In genomic region chr15:79914357-79914756, GRCm38 (mm10) we compare ENCODE assay signal across 11 mouse cellular contexts. TPM values are rescaled to one million over a fixed set of nuclear protein-coding genes. Genes with fewer than 3 reads are reported as not detected.
DNase-seq lines count a peak whose midpoint lies in the region; ATAC-seq and TF ChIP-seq lines count a peak whose summit lies in the region.
"Had no signal": no experiment of that assay in that cellular context is flagged by ENCODE, and none has a peak within 500 bp of the region (broad histone marks: within the 10 kb centered on the region; RNA-seq: fewer than 3 reads in every experiment).

No protein-coding gene starts in this region.

- H3K9ac ChIP-seq in forebrain, embryonic 15.5 days (replicated peaks), result no peak overlapping the region
- H3K9ac ChIP-seq in forebrain, embryonic 16.5 days (replicated peaks; ENCODE audit: low read depth, low read length), result no peak overlapping the region
- H3K9ac ChIP-seq in liver, postnatal 0 days (replicated peaks), result no peak overlapping the region
- no peak overlapping the region for H3K9ac ChIP-seq in embryonic facial prominence, embryonic 15.5 days
- no peak overlapping the region for H3K9ac ChIP-seq in kidney, embryonic 14.5 days (ENCODE audit: low read depth, low read length)
- H3K9ac ChIP-seq: midbrain, embryonic 15.5 days had no signal

- H3K27ac ChIP-seq in forebrain, embryonic 15.5 days (replicated peaks), result no peak overlapping the region
- H3K27ac ChIP-seq in forebrain, embryonic 16.5 days (ENCODE audit: low read length), result no peak overlapping the region
- H3K27ac ChIP-seq in liver, postnatal 0 days (ENCODE audit: low read depth), result no peak overlapping the region
- no peak overlapping the region for H3K27ac ChIP-seq in embryonic facial prominence, embryonic 15.5 days (replicated peaks)
- H3K27ac ChIP-seq in kidney, embryonic 14.5 days (ENCODE audit: low read depth, low read length), result no peak overlapping the region
- H3K27ac ChIP-seq: forebrain, embryonic 10.5 days; midbrain, embryonic 15.5 days had no signal

- H3K4me1 ChIP-seq in forebrain, embryonic 15.5 days, result no peaks in the 10 kb centered on the region
- no peaks in the 10 kb centered on the region for H3K4me1 ChIP-seq in forebrain, embryonic 16.5 days (replicated peaks; ENCODE audit: control insufficient read depth, insufficient read depth, low read length)
- no peaks in the 10 kb centered on the region for H3K4me1 ChIP-seq in liver, postnatal 0 days (ENCODE audit: insufficient read depth)
- H3K4me1 ChIP-seq in embryonic facial prominence, embryonic 15.5 days, result no peaks in the 10 kb centered on the region
- no peaks in the 10 kb centered on the region for H3K4me1 ChIP-seq in kidney, embryonic 14.5 days (ENCODE audit: control insufficient read depth, insufficient read depth, low read length)
- H3K4me1 ChIP-seq: forebrain, embryonic 10.5 days; midbrain, embryonic 15.5 days had no signal

- ATAC-seq in forebrain, embryonic 15.5 days (replicated peaks), result peak; percentile 13; the same call in 1 of the 2 replicates
- ATAC-seq in forebrain, embryonic 16.5 days, result no peak
- no peak for ATAC-seq in liver, postnatal 0 days
- ATAC-seq in embryonic facial prominence, embryonic 15.5 days (ENCODE audit: insufficient number of reproducible peaks, low FRiP score, low TSS enrichment, low read depth), result peak; percentile 37
- no peak for ATAC-seq in kidney, embryonic 14.5 days (ENCODE audit: low FRiP score, low TSS enrichment)
- ATAC-seq: midbrain, embryonic 15.5 days had no signal

- H3K4me3 ChIP-seq in forebrain, embryonic 15.5 days, result no peak overlapping the region
- no peak overlapping the region for H3K4me3 ChIP-seq in forebrain, embryonic 16.5 days (replicated peaks; ENCODE audit: low read length)
- H3K4me3 ChIP-seq in liver, postnatal 0 days (ENCODE audit: low read depth, low read length), result no peak overlapping the region
- no peak overlapping the region for H3K4me3 ChIP-seq in embryonic facial prominence, embryonic 15.5 days (replicated peaks)
- no peak overlapping the region for H3K4me3 ChIP-seq in kidney, embryonic 14.5 days (ENCODE audit: low read length)
- H3K4me3 ChIP-seq: forebrain, embryonic 10.5 days; midbrain, embryonic 15.5 days had no signal

- TF ChIP-seq EP300 in liver, postnatal 0 days (IDR thresholded peaks at IDR 0.05; ENCODE audit: low read depth), result no peak

- WGBS in forebrain, embryonic 15.5 days, result 81% methylated on average over 3 of the region's 3 CpGs
- 88% methylated on average over 3 of the region's 3 CpGs for WGBS in forebrain, embryonic 16.5 days
- WGBS in liver, postnatal 0 days (ENCODE audit: insufficient replicate concordance), result 87% methylated on average over 3 of the region's 3 CpGs
- 76% methylated on average over 3 of the region's 3 CpGs for WGBS in embryonic facial prominence, embryonic 15.5 days
- WGBS in kidney, embryonic 14.5 days, result 80% methylated on average over 3 of the region's 3 CpGs

- H3K4me2 ChIP-seq in forebrain, embryonic 15.5 days (replicated peaks), result no peak overlapping the region
- no peak overlapping the region for H3K4me2 ChIP-seq in forebrain, embryonic 16.5 days (ENCODE audit: low read length)
- no peak overlapping the region for H3K4me2 ChIP-seq in liver, postnatal 0 days (ENCODE audit: low read depth, low read length)
- no peak overlapping the region for H3K4me2 ChIP-seq in embryonic facial prominence, embryonic 15.5 days (replicated peaks)
- H3K4me2 ChIP-seq in kidney, embryonic 14.5 days (replicated peaks; ENCODE audit: low read depth, low read length), result no peak overlapping the region
- H3K4me2 ChIP-seq: midbrain, embryonic 15.5 days had no signal

- TF ChIP-seq CTCF in liver, postnatal 0 days (IDR thresholded peaks at IDR 0.05; ENCODE audit: low read depth), result peak; percentile 46

- no peak for DNase-seq in liver, postnatal 0 days
- DNase-seq in liver, result no peak
- peak; percentile 81 for DNase-seq in CD4-positive, CD25-positive, alpha-beta regulatory T cell, adult 2 months (ENCODE audit: low read depth, low spot score)
- no peak for DNase-seq in urinary bladder, postnatal 14 days (ENCODE audit: low spot score)
- DNase-seq: left cerebral cortex, postnatal 4 days had no signal

- no peaks in the 10 kb centered on the region for H3K9me3 ChIP-seq in forebrain, embryonic 15.5 days
- no peaks in the 10 kb centered on the region for H3K9me3 ChIP-seq in forebrain, embryonic 16.5 days (ENCODE audit: control insufficient read depth, low read length)
- no peaks in the 10 kb centered on the region for H3K9me3 ChIP-seq in liver, postnatal 0 days (ENCODE audit: low read length)
- no peaks in the 10 kb centered on the region for H3K9me3 ChIP-seq in embryonic facial prominence, embryonic 15.5 days (replicated peaks)
- no peaks in the 10 kb centered on the region for H3K9me3 ChIP-seq in kidney, embryonic 14.5 days (ENCODE audit: control insufficient read depth, low read length)
- H3K9me3 ChIP-seq: forebrain, embryonic 10.5 days; midbrain, embryonic 15.5 days had no signal

- H3K36me3 ChIP-seq in forebrain, embryonic 15.5 days, result no peaks in the 10 kb centered on the region
- H3K36me3 ChIP-seq in forebrain, embryonic 16.5 days (ENCODE audit: control insufficient read depth, insufficient read depth), result 0 out of 2 replicates have a peak, but pooled peaks cover 3% of the 10 kb centered on the region
- H3K36me3 ChIP-seq in liver, postnatal 0 days (replicated peaks; ENCODE audit: insufficient read depth, low read length), result no peaks in the 10 kb centered on the region; the same call in 1 of the 2 replicates
- H3K36me3 ChIP-seq in embryonic facial prominence, embryonic 15.5 days, result no peaks in the 10 kb centered on the region
- H3K36me3 ChIP-seq in kidney, embryonic 14.5 days (ENCODE audit: control insufficient read depth, insufficient read depth, low read length), result no peaks in the 10 kb centered on the region

- H3K27me3 ChIP-seq in forebrain, embryonic 15.5 days, result no peaks in the 10 kb centered on the region
- no peaks in the 10 kb centered on the region for H3K27me3 ChIP-seq in forebrain, embryonic 16.5 days (replicated peaks; ENCODE audit: control insufficient read depth, insufficient read depth, low read length)
- no peaks in the 10 kb centered on the region for H3K27me3 ChIP-seq in liver, postnatal 0 days (ENCODE audit: insufficient read depth, low read length)
- no peaks in the 10 kb centered on the region for H3K27me3 ChIP-seq in embryonic facial prominence, embryonic 15.5 days
- no peaks in the 10 kb centered on the region for H3K27me3 ChIP-seq in kidney, embryonic 14.5 days (ENCODE audit: control insufficient read depth, insufficient read depth, low read length)
- H3K27me3 ChIP-seq: midbrain, embryonic 15.5 days had no signal

RNA-seq across cellular contexts. Expression of gene Apobec3, which starts 22.9 kb away (rescaled TPM):
- polyA plus RNA-seq in forebrain, embryonic 15.5 days (2015; fragmentation: Nextera tagmentation; extraction: Ambion mirVana), result 6.6 TPM in 2 replicates
- polyA plus RNA-seq in forebrain, embryonic 16.5 days (2015; fragmentation: Nextera tagmentation; extraction: Ambion mirVana), result 6.7 and 8.5 TPM in 2 replicates
- polyA plus RNA-seq in liver, postnatal 0 days (2015; fragmentation: Nextera tagmentation; extraction: Ambion mirVana), result 34.6 and 38.1 TPM in 2 replicates
- polyA plus RNA-seq in embryonic facial prominence, embryonic 15.5 days (2015; fragmentation: Nextera tagmentation; extraction: Ambion mirVana), result 16.7 and 19.2 TPM in 2 replicates
- 20.3 and 25.3 TPM in 2 replicates for polyA plus RNA-seq in kidney, embryonic 14.5 days (2014; fragmentation: Nextera tagmentation; extraction: Ambion mirVana)

RNA-seq across cellular contexts. Expression of gene Cbx7, which starts 56.6 kb away (rescaled TPM):
- 3.6 TPM in 2 replicates for polyA plus RNA-seq in forebrain, embryonic 15.5 days (2015; fragmentation: Nextera tagmentation; extraction: Ambion mirVana)
- polyA plus RNA-seq in forebrain, embryonic 16.5 days (2015; fragmentation: Nextera tagmentation; extraction: Ambion mirVana), result 3.0 and 4.0 TPM in 2 replicates
- 1.0 and 1.2 TPM in 2 replicates for polyA plus RNA-seq in liver, postnatal 0 days (2015; fragmentation: Nextera tagmentation; extraction: Ambion mirVana)
- polyA plus RNA-seq in embryonic facial prominence, embryonic 15.5 days (2015; fragmentation: Nextera tagmentation; extraction: Ambion mirVana), result 3.1 and 4.6 TPM in 2 replicates
- 1.5 and 2.0 TPM in 2 replicates for polyA plus RNA-seq in kidney, embryonic 14.5 days (2014; fragmentation: Nextera tagmentation; extraction: Ambion mirVana)

Comparison
In these comparisons a context has a peak if more than half of its experiments do, and no peak if none do; other contexts are left out.
1. ATAC-seq: peak in forebrain, embryonic 15.5 days (single experiment) and embryonic facial prominence, embryonic 15.5 days (single experiment); none in forebrain, embryonic 16.5 days (single experiment), liver, postnatal 0 days (single experiment) and kidney, embryonic 14.5 days (single experiment).